Mouse (Mus musculus): ENCODE results near the gene Spsb4.

Spsb4 gene

GRCm38 (mm10) chr9:96893582-96893981 lies 125.1 kb downstream of the Spsb4 start:
- peak; percentile 47 for DNase-seq (ENCODE audit: low spot score)

Measured in yolk sac, embryonic 10.5 days (tissue).